Mouse (Mus musculus) cerebellum, postnatal 25 days (tissue): ENCODE measurements at regions not wholly inside any gene's neighbourhood (a gene's known extent, or its start where the extent isn't known, plus 50 kb on each side); places are given as distances from the start of the nearest gene placed in this dataset.
A peak's percentile ranks its signal among the peaks of the same experiment; 100 is the strongest.
"Not testable (repeated sequence)": the region's sequence is repeated elsewhere in the genome, so short reads cannot be mapped to it uniquely, and the experiment has no call there.

Experiments
- DNase-seq, 2 experiments: peaks; one replicate each; pipeline ENCODE4 v3.0.0; 2021; ENCODE audit warnings: mixed read lengths in 2 of 2

DNA sequence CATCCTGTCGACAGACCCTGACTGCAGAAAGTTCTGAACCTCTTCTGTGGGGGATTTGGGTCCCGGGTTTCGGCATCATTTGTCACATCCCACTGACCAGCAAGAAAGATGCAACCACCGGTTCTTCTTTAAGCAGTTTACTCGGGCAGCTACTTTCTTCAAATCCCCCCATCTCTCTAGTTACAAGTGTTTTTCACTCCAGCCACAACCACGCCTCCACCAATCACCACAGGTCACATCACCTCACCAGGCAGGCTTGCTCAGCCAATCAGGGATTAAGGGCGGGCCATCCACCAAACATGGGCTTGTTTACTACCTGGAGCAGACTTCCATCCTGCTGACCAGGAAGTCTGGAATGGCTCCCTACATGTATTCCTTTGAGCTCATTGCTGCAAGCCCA, 119.6 kb downstream of the Tnfsf18 start:
- DNase-seq = not testable (repeated sequence)

GRCm38 (mm10) chr1:161613658-161614057, 119.2 kb downstream of the Tnfsf18 start:
- not testable (repeated sequence) for DNase-seq

GRCm38 (mm10) chr1:161607446-161607845, 113.0 kb downstream of the Tnfsf18 start:
- no peak for DNase-seq

GRCm38 (mm10) chr1:161602150-161602549, 107.7 kb downstream of the Tnfsf18 start:
- DNase-seq = no peak

DNA sequence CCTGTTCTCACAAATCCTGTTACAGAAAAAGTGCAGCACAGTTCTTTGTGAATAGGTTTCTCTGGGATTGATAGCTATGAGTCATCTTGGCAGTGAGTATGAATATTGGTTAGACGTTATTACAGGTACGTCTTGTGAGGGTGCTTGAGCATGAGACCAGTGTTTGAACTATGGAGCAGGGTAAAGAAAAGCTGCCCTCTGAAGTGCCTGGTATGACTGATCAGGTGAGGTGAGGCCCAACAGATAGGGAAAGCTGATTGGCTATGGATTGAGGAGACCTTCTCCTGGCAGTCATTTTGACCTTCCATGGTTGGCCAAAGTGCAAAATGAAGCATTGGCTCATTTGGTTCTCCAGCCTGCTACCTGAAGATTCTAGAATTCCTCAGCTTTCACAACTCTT, 106.7 kb downstream of the Tnfsf18 start:
- no peak for DNase-seq

- no peak for DNase-seq
These were observed 103.7 kb downstream of the Tnfsf18 start for GRCm38 (mm10) chr1:161598167-161598566.

DNA sequence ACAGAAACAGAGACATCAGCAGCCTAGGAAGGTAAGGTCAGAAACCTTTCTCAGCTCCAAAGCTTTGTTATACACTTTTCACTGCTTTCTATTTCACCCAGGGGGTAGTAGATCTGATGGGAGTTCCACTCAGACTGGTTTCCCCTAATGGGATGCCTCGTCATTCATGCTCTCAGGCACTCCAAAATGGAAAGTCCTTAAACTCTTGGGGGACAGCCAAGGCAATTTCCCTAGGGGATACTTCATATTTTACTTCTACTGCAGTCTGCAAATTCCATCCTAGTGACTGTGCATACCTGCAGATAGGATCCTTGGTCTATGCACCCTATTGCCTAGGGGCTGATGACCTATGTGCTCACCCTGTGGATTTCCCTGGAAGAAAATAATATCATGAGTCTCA, 82.1 kb downstream of the Tnfsf18 start:
- no peak for DNase-seq

DNA sequence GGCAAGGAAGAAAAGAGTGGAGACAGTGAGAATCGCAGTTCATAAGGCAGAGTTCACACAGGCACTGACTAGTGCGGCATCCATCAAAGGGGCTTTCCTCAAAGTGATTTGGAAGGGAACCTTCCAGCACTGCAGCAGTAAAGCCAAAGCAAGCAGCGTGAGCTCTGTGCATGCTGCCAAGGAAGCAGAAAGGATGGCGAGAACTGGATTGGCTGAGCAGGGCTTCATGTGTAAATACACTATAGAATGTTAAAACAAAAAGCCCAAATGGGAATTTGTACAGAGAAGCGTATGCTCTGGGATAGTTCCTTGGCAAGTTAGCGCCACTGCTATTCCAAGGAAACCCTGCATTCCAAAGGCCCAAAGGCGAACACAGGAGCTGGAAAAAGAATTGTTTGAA, 81.5 kb downstream of the Tnfsf18 start:
- DNase-seq = peak; percentile 33 to 47

DNA sequence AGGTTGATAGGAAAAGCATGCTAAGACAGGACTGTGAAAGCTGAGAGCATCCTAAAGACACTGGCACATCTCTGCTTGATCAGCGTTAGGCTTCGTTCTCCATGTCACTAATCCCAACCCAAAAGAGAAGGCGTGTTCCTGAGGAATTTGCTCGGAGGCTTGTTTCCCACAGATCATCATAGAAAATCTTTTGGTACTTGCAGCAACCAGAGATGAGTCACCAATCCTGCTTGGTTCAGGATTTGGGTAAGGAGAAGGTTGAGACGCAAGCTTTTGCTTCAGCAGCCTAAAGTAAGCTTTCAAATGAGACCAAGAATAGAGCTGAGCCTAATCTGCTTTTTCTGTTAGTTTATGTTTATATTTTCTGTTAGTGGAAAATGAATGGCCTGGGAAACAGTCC, 80.7 kb downstream of the Tnfsf18 start:
- no peak for DNase-seq

DNA sequence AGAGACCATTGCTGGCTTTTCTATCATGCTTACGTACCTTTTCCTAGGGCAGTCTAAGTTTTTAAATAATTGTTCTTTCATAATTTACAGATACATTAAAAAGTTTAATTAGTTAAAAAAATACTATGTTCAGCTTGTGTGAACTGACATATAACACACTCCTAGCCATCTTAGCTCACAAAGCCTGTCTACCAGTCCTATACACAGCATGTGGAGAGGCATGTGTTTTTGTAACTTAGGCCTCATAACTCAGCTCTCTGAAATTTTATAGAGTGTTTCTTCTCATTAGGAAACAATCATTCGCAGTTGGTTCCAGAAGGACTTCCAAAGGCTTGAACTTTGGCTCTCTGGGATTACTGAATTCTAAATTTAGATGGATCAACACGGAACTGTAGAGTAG, 76.3 kb downstream of the Tnfsf18 start:
- no peak for DNase-seq

GRCm38 (mm10) chr1:161567826-161568225, 73.4 kb downstream of the Tnfsf18 start:
- peak in 1 of 2 experiments; percentile 7 for DNase-seq

GRCm38 (mm10) chr1:161560368-161560767, 65.9 kb downstream of the Tnfsf18 start:
- no peak for DNase-seq
